Mouse (Mus musculus) liver, embryonic 14.5 days (tissue): ENCODE measurements around the gene Limd1.

ENCODE experiments used
- CTCF ChIP-seq: IDR thresholded peaks from 2 replicates; pipeline ENCODE4 v1.5.1; 2016; ENCODE audit warnings: antibody characterized with exemption, low read depth, control low read depth
- EP300 ChIP-seq: IDR thresholded peaks from 2 replicates; pipeline ENCODE4 v1.6.1; 2016; ENCODE audit warnings: antibody characterized with exemption, low read depth

- TF ChIP-seq EP300 (no peak), CTCF (no peak)
Measured at GRCm38 (mm10) chr9:123529392-123530157, 51.1 kb downstream of the Limd1 start, which contains the start of gene Sacm1l.
